Mouse (Mus musculus) megakaryocyte, embryonic 14.5 days (primary cell): ENCODE measurements around the gene Eef1akmt3. TPM values are rescaled to one million over a fixed set of nuclear protein-coding genes. Genes with fewer than 3 reads are reported as not detected.

ENCODE experiments used
- H3K27me3 ChIP-seq: replicated peaks from 2 replicates; pipeline ENCODE3; 2012; ENCODE audit warnings: inconsistent platforms
- H3K36me3 ChIP-seq: replicated peaks from 2 replicates; pipeline ENCODE3; 2012; ENCODE audit warnings: low read length, inconsistent platforms, mixed read lengths
- H3K4me1 ChIP-seq: 2 replicates; pipeline ENCODE4 v1.6.1; 2012; ENCODE audit warnings: inconsistent platforms
- H3K4me3 ChIP-seq: replicated peaks from 2 replicates; pipeline ENCODE3; 2012; ENCODE audit warnings: moderate library complexity, mild to moderate bottlenecking, inconsistent platforms
- H3K9me3 ChIP-seq: 2 replicates; pipeline ENCODE4 v1.6.1; 2012; ENCODE audit warnings: inconsistent platforms
- FLI1 ChIP-seq: IDR thresholded peaks from 2 replicates; pipeline ENCODE4 v1.6.1; 2012; ENCODE audit warnings: low read length, inconsistent platforms, mixed read lengths
- GATA1 ChIP-seq: IDR thresholded peaks from 3 replicates; pipeline ENCODE4 v1.6.1; 2012; ENCODE audit warnings: mixed read lengths, low read length, inconsistent platforms, borderline replicate concordance
- polyA plus RNA-seq: library from polyadenylated mRNA; stranded (reverse); fragments of >175 nt; gene quantifications from 2 replicates; pipeline ENCODE4 v1.2.3, GENCODE M21; 2012; ENCODE audit warnings: low replicate concordance; ENCODE audit not compliant: insufficient read depth

The Eef1akmt3 gene
- polyA plus RNA-seq, 1 experiment: 0.08 TPM

- TF ChIP-seq FLI1 (no peak), GATA1 (no peak)
- Histone ChIP-seq H3K36me3 (peaks cover 4% of the 10 kb centered on the region), H3K4me1 (peaks cover 42% of the 10 kb centered on the region), H3K9me3 (peaks cover 14% of the 10 kb centered on the region), H3K27me3 (peaks cover 92% of the 10 kb centered on the region), H3K4me3 (no peak overlapping the region)
Observed at GRCm38 (mm10) chr10:127054646-127055045, 13.3 kb upstream of the Eef1akmt3 start.

GRCm38 (mm10) chr10:127050119-127050474, 8.8 kb upstream of the Eef1akmt3 start:
- TF ChIP-seq FLI1: no peak
- no peak for TF ChIP-seq GATA1
- peak overlapping the region; percentile 83 for H3K4me3 ChIP-seq
- peaks cover 48% of the 10 kb centered on the region for H3K4me1 ChIP-seq
- peaks cover 8% of the 10 kb centered on the region for H3K36me3 ChIP-seq
- peaks cover 71% of the 10 kb centered on the region for H3K27me3 ChIP-seq
- no peaks in the 10 kb centered on the region for H3K9me3 ChIP-seq

GRCm38 (mm10) chr10:127049395-127050118, 8.2 kb upstream of the Eef1akmt3 start:
- Histone ChIP-seq H3K36me3 (peaks cover 14% of the 10 kb centered on the region), H3K27me3 (peaks cover 66% of the 10 kb centered on the region), H3K4me1 (peaks cover 48% of the 10 kb centered on the region), H3K9me3 (no peaks in the 10 kb centered on the region), H3K4me3 (peak overlapping the region; percentile 83)
- TF ChIP-seq FLI1: no peak
- TF ChIP-seq GATA1: no peak

- Histone ChIP-seq H3K4me3 (peak overlapping the region; percentile 83), H3K4me1 (peaks cover 48% of the 10 kb centered on the region), H3K27me3 (peaks cover 59% of the 10 kb centered on the region), H3K36me3 (peaks cover 17% of the 10 kb centered on the region), H3K9me3 (no peaks in the 10 kb centered on the region)
- TF ChIP-seq FLI1 (no peak), GATA1 (no peak)
Observed at GRCm38 (mm10) chr10:127048608-127049394, 7.5 kb upstream of the Eef1akmt3 start.

GRCm38 (mm10) chr10:127047954-127048353, 6.6 kb upstream of the Eef1akmt3 start, which contains the start of gene Cyp27b1:
Cyp27b1 (plus strand) TSS chr10:127048250.
- peak within 1 kb of the TSS; percentile 83 for H3K4me3 ChIP-seq
- H3K4me1 ChIP-seq: peaks cover 55% of the 10 kb centered on the region
- TF ChIP-seq FLI1: no peak
- TF ChIP-seq GATA1: no peak
- H3K9me3 ChIP-seq: no peaks in the 10 kb centered on the region
- peaks cover 22% of the 10 kb centered on the region for H3K36me3 ChIP-seq
- H3K27me3 ChIP-seq: peaks cover 53% of the 10 kb centered on the region

- H3K4me3 ChIP-seq: no peak overlapping the region
- peaks cover 33% of the 10 kb centered on the region for H3K27me3 ChIP-seq
- peaks cover 42% of the 10 kb centered on the region for H3K4me1 ChIP-seq
- no peaks in the 10 kb centered on the region for H3K9me3 ChIP-seq
- TF ChIP-seq GATA1 (no peak), FLI1 (no peak)
- H3K36me3 ChIP-seq: peaks cover 22% of the 10 kb centered on the region
Observed at GRCm38 (mm10) chr10:127043187-127043586, 1.9 kb upstream of the Eef1akmt3 start.

- H3K4me1 ChIP-seq: peaks cover 38% of the 10 kb centered on the region
- H3K27me3 ChIP-seq: peaks cover 31% of the 10 kb centered on the region
- peak overlapping the region; percentile 94 for H3K4me3 ChIP-seq
- TF ChIP-seq FLI1: no peak
- TF ChIP-seq GATA1: no peak
- no peaks in the 10 kb centered on the region for H3K9me3 ChIP-seq
- H3K36me3 ChIP-seq: peaks cover 22% of the 10 kb centered on the region
Observed at GRCm38 (mm10) chr10:127042468-127043115, 1.3 kb upstream of the Eef1akmt3 start.

- H3K36me3 ChIP-seq: peaks cover 22% of the 10 kb centered on the region
- peaks cover 34% of the 10 kb centered on the region for H3K27me3 ChIP-seq
- H3K4me1 ChIP-seq: peaks cover 38% of the 10 kb centered on the region
- peak overlapping the region; percentile 94 for H3K4me3 ChIP-seq
- TF ChIP-seq FLI1: no peak
- no peak for TF ChIP-seq GATA1
- no peaks in the 10 kb centered on the region for H3K9me3 ChIP-seq
Observed at GRCm38 (mm10) chr10:127041774-127042338, 543 bp upstream of the Eef1akmt3 start.

- TF ChIP-seq GATA1 (no peak), FLI1 (no peak)
- H3K4me1 ChIP-seq: peaks cover 35% of the 10 kb centered on the region
- H3K27me3 ChIP-seq: peaks cover 40% of the 10 kb centered on the region
- H3K36me3 ChIP-seq: peaks cover 14% of the 10 kb centered on the region
- peak overlapping the region; percentile 94 for H3K4me3 ChIP-seq
- H3K9me3 ChIP-seq: no peaks in the 10 kb centered on the region
Observed at GRCm38 (mm10) chr10:127040569-127041214, 621 bp downstream of the Eef1akmt3 start.

- Histone ChIP-seq H3K4me3 (no peak overlapping the region), H3K27me3 (peaks cover 40% of the 10 kb centered on the region), H3K9me3 (no peaks in the 10 kb centered on the region), H3K4me1 (peaks cover 25% of the 10 kb centered on the region), H3K36me3 (no peaks in the 10 kb centered on the region)
- TF ChIP-seq GATA1: no peak
- TF ChIP-seq FLI1: no peak
Observed at GRCm38 (mm10) chr10:127037641-127038040, 3.7 kb downstream of the Eef1akmt3 start.
